Mouse (Mus musculus) cerebellum, adult 2 months (tissue): ENCODE results near the gene Sik3. TPM values are rescaled to one million over a fixed set of nuclear protein-coding genes. Genes with fewer than 3 reads are reported as not detected.
A peak's percentile ranks its signal among the peaks of the same experiment; 100 is the strongest.

Source experiments
- DNase-seq, 2 experiments: peaks; one replicate each; pipeline ENCODE4 v3.0.0; 2021
- H3K27ac ChIP-seq: fragments of 200-500 bp; 2 replicates; pipeline ENCODE4 v1.5.1; 2012; ENCODE audit warnings: low read length, control low read depth, inconsistent platforms; ENCODE audit not compliant: insufficient read depth
- H3K27me3 ChIP-seq: fragments of 200-500 bp; 2 replicates; pipeline ENCODE4 v1.6.1; 2012; ENCODE audit warnings: inconsistent platforms, mild to moderate bottlenecking, low read length, moderate library complexity; ENCODE audit not compliant: control insufficient read depth, insufficient read depth
- H3K4me1 ChIP-seq: fragments of 200-500 bp; 2 replicates; pipeline ENCODE4 v1.6.1; 2011; ENCODE audit warnings: low read length; ENCODE audit not compliant: control insufficient read depth, insufficient read depth
- H3K4me3 ChIP-seq: fragments of 200-500 bp; replicated peaks from 2 replicates; pipeline ENCODE3; 2011; ENCODE audit warnings: mild to moderate bottlenecking, low read depth, low read length, control low read depth; ENCODE audit not compliant: insufficient read depth
- CTCF ChIP-seq: fragments of 200-500 bp; IDR thresholded peaks from 2 replicates; pipeline ENCODE4 v1.5.1; 2011; ENCODE audit warnings: low read depth, mild to moderate bottlenecking, control low read depth, low read length, moderate library complexity, borderline replicate concordance; ENCODE audit not compliant: insufficient read depth
- POLR2A ChIP-seq: fragments of 200-500 bp; IDR thresholded peaks from 2 replicates; pipeline ENCODE4 v1.6.1; 2011; ENCODE audit warnings: low read length, control low read depth, borderline replicate concordance; ENCODE audit not compliant: insufficient read depth
- WGBS: fragments of 180-500 bp; shearing (Covaris S2); methylation state at CpG from one replicate; pipeline ENCODE4 v1.1.7; 2018; 5-methylcytosine and 5-hydroxymethylcytosine counted together
- polyA plus RNA-seq: library from polyadenylated mRNA; depleted of rRNA; stranded (reverse); fragments of >200 nt; gene quantifications from 2 replicates; pipeline ENCODE4 v1.2.3, GENCODE M21; 2012

Sik3 gene
- polyA plus RNA-seq, 1 experiment: 69.1 TPM

DNA sequence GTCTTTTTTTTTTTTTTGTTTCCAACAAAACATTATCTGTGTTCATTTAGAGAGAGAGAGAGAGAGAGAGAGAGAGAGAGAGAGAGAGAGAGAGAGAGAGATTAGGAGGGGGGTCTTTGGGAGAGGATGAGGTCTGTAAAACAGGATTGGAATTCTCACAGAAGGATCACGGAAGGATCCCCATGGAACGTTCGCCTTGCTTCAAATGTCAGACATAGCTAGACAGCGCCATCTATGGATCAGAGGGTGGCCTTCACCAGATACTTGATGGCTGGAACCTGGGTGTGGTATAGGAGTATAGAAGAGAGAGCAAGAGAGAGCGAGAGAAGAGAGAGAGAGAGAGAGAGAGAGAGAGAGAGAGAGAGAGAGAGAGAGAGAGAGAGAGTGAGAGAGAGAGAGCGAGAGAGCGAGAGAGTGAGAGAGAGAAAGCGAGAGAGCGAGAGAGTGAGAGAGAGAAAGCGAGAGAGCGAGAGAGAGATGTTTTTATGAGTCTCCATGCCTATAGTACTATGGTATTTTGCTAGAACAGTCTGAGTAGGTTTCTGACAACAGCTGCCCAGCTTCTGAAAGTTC, 234.2 kb downstream of the Sik3 start:
- Histone ChIP-seq H3K27me3 (no peaks in the 10 kb centered on the region), H3K4me1 (no peaks in the 10 kb centered on the region), H3K4me3 (no peak overlapping the region), H3K27ac (no peak overlapping the region)
- WGBS: 25% methylated on average over 11 of the region's 11 CpGs
- no peak for TF ChIP-seq POLR2A
- peak; percentile 93 for TF ChIP-seq CTCF
- peak; percentile 71 for DNase-seq

- no peak for TF ChIP-seq POLR2A
- TF ChIP-seq CTCF: no peak
- Histone ChIP-seq H3K27me3 (no peaks in the 10 kb centered on the region), H3K27ac (no peak overlapping the region), H3K4me3 (no peak overlapping the region), H3K4me1 (no peaks in the 10 kb centered on the region)
- WGBS: 91% methylated on average over 7 of the region's 7 CpGs
- no peak for DNase-seq
These were observed 243.6 kb downstream of the Sik3 start for GRCm38 (mm10) chr9:46256177-46256576.

DNA sequence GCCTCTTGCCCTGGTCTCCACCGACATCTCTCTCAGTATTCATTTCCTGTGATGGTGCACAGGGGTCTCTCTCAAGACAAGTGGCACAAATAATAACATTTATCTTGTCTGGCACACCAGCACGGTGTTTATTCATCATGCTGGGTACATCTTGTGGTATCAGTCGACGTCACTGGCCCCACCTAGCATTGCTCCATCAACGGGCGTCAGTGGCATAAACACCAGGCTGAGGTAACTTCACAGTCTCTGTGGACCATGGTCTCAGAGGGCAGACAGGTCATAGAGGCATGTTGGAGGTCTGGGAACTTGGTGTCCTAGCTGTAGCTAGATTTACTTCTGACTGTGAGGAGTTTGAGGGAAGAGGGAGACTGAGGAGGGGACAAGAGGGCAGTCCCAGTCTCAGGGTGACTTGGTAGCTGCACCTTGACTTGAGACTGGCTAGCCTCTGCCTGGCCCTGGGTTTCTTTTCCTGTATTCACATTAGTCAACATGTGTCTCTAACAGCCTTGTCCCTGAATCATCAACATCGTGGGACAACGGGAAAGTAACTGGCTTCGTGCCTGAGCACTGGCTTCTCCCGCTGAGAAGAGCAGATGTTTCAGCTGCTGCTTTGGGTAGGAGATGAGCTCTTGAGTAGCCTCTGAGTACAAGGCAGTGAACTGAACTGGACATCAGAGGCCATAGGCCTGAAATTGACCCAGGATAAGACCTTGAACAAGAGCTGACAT, 244.2 kb downstream of the Sik3 start:
- no peak overlapping the region for H3K27ac ChIP-seq
- WGBS: 62% methylated on average over 10 of the region's 10 CpGs
- TF ChIP-seq CTCF (no peak), POLR2A (no peak)
- no peak overlapping the region for H3K4me3 ChIP-seq
- DNase-seq: no peak
- no peaks in the 10 kb centered on the region for H3K4me1 ChIP-seq
- H3K27me3 ChIP-seq: no peaks in the 10 kb centered on the region

GRCm38 (mm10) chr9:46257546-46257945, 244.9 kb downstream of the Sik3 start:
- no peaks in the 10 kb centered on the region for H3K4me1 ChIP-seq
- no peaks in the 10 kb centered on the region for H3K27me3 ChIP-seq
- no peak overlapping the region for H3K4me3 ChIP-seq
- TF ChIP-seq POLR2A (no peak), CTCF (no peak)
- 90% methylated on average over 3 of the region's 3 CpGs for WGBS
- H3K27ac ChIP-seq: no peak overlapping the region
- DNase-seq: no peak

DNA sequence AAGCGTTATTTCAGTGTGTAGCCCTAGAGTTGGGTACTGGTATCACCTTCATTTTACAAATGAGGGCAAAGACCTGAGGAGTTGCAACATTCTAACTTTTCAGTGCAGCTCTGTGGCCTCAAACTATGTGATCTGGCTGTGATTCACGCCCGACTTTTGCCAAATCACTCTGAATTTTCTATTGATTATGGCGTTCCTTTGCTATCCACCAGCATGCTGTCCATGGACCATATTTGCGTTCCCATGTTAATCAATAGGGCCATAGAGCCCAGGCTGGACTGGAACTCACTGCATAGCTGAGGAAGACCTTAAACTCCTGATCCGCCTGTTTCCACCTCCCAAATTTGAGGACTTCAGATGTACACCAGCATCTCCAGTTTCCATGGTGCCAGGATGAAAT, 246.5 kb downstream of the Sik3 start:
- 92% methylated on average over 6 of the region's 6 CpGs for WGBS
- no peak overlapping the region for H3K27ac ChIP-seq
- DNase-seq: no peak
- no peak for TF ChIP-seq POLR2A
- no peak for TF ChIP-seq CTCF
- H3K4me1 ChIP-seq: no peaks in the 10 kb centered on the region
- no peak overlapping the region for H3K4me3 ChIP-seq
- no peaks in the 10 kb centered on the region for H3K27me3 ChIP-seq

DNA sequence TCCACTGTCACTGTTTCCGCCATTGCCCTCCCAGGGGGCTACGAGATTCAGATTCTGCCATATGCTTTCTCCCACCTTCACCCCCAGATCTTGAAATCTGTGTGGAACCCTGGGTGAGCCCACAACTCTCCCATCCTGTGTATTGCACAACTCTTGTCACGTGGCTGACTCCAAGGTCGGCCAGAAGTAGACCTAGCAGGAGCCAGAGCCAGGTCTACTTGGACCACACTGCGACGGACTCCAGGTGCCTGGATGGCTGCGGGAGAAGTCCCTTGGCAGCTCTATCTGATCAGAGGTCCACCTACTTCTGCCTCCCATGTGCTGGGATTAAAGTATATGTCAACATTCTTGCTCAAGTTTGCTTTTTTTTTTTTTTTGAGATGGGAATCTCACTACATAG, 248.5 kb downstream of the Sik3 start:
- WGBS: 45% methylated on average over 7 of the region's 7 CpGs
- no peak for DNase-seq
- Histone ChIP-seq H3K27ac (no peak overlapping the region), H3K4me3 (no peak overlapping the region), H3K4me1 (no peaks in the 10 kb centered on the region), H3K27me3 (no peaks in the 10 kb centered on the region; the same call in 1 of the 2 replicates)
- TF ChIP-seq POLR2A (no peak), CTCF (no peak)

DNA sequence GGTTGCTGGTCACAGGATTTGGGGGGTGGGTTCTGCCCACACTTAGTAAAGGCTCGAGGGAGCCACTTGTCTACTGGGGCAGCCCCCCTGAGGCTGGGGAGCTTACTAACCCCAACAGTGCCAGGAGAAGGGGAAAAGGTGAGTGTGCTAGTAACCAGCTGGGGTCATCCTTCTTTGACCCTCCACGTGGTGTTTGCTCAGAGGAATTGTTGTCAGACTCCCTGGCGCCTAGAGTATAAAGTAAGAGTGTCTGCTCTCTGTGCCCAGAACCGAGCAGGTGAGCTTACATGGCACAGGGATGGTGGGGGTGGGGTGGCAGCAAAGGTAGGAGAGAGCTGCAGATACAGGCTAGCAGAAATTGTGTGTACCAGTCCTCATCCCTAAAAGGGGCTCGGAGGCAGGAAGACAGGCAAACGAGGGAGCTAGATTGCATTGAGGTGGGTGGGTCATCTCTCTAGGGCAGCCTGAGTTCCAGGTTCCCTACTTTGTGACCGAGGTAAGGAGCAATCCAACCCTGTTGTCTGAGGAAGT, 255.8 kb downstream of the Sik3 start, which contains the start of gene Apoa5:
Gene Apoa5 (plus strand): TSS at position 291 of the 531 bp plus-strand sequence.
- TF ChIP-seq POLR2A: no peak
- no peak for TF ChIP-seq CTCF
- 54% methylated on average over 7 of the region's 7 CpGs for WGBS

DNA sequence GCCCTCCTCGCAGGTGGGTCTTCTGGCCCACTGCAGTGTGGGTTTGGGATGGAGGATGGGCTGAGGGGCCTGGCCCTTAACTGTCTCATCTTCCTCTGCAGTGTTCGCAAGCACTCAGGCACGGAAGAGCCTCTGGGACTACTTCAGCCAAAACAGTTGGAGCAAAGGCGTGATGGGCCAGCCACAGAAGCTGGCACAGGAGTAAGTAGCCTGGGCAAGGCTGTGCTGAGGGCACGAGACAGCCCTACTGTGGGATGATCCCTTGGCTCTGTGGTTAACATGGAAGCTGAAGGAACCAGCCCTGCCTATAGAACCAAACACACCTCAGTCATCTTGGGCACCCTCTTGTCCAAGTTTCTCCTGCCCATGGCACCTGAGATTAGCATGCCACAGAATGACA, 256.5 kb downstream of the Sik3 start:
- 56% methylated on average over 5 of the region's 5 CpGs for WGBS
- Histone ChIP-seq H3K4me3 (no peak overlapping the region), H3K27me3 (no peaks in the 10 kb centered on the region; the same call in 1 of the 2 replicates), H3K4me1 (no peaks in the 10 kb centered on the region), H3K27ac (no peak overlapping the region)
- no peak for DNase-seq
- TF ChIP-seq POLR2A: no peak
- no peak for TF ChIP-seq CTCF

More for the DNA sequence above, 255.8 kb downstream of the Sik3 start, which contains the start of gene Apoa5:
- no peak for DNase-seq
- Histone ChIP-seq H3K27ac (no peak within 1 kb of the TSS), H3K4me1 (no peaks in the 10 kb centered on the region), H3K27me3 (no peaks in the 10 kb centered on the region; the same call in 1 of the 2 replicates), H3K4me3 (no peak within 1 kb of the TSS)
